Mouse (Mus musculus): Measurements from ENCODE around the gene Rps15a. TPM values are rescaled to one million over a fixed set of nuclear protein-coding genes. Genes with fewer than 3 reads are reported as not detected.

Gene Rps15a
- polyA plus RNA-seq, 1 experiment from 2014 or later = 372 TPM

GRCm38 (mm10) chr7:118125736-118126135 lies 9.7 kb upstream of the Rps15a start:
- Histone ChIP-seq H3K4me1 (replicated peaks) (peaks cover 28% of the 10 kb centered on the region), H3K27me3 (no peaks in the 10 kb centered on the region), H3K4me2 (no peak overlapping the region), H3K9ac (no peak overlapping the region), H3K4me3 (no peak overlapping the region), H3K27ac (replicated peaks) (no peak overlapping the region), H3K36me3 (peaks cover 29% of the 10 kb centered on the region), H3K9me3 (no peaks in the 10 kb centered on the region)
- ATAC-seq (ENCODE audit: low FRiP score, low read depth) = no peak

DNA sequence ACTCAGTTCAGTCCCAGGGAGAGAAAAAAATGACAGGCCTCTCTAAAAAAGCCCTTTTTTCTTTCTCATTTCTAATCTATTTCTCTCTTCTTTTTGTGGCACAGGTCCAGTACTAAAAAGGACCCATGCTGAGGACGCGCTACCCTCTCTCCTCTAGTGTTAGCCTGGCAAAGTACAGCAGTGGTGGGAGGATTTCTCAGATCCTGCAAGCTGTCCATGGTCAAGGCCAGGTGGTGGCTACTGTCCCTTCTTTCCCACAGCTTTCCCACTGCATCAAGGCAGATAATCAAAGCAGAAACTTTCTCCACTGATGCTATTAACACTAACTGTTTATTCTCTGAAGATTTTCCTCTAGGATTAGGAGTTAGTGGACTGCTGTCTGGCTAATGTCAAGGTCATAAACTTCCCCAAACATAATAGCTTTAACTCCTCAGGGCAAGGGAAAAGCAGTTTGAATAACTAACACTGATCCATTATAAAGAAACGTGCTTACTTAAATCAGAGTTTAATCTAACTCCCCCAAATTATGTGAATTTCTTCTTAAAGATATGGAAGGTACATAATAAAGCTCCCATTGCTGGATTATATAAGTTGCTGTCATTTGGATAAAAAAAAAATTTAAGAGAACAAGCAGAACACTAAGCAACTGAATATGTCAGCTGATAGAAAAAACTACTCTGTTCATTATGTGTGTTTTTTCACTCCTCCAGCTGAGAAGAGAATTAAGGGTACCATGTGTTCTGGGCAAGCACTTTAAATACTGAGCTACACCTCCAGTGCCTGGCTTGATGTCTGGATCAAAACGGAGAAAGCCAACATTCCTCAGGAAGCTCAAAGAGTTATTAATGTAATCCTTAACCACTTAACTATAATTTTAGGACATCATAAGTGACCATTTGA lies 7.8 kb upstream of the Rps15a start:
- H3K4me1 ChIP-seq (replicated peaks) = peaks cover 23% of the 10 kb centered on the region
- no peak for ATAC-seq (ENCODE audit: low FRiP score, low read depth)
- H3K9me3 ChIP-seq = no peaks in the 10 kb centered on the region
- H3K4me3 ChIP-seq = no peak overlapping the region
- no peaks in the 10 kb centered on the region for H3K27me3 ChIP-seq
- 93% methylated on average over 4 of the region's 4 CpGs for WGBS
- H3K36me3 ChIP-seq = peaks cover 47% of the 10 kb centered on the region
- H3K4me2 ChIP-seq = no peak overlapping the region
- no peak overlapping the region for H3K9ac ChIP-seq
- H3K27ac ChIP-seq (replicated peaks) = no peak overlapping the region

DNA sequence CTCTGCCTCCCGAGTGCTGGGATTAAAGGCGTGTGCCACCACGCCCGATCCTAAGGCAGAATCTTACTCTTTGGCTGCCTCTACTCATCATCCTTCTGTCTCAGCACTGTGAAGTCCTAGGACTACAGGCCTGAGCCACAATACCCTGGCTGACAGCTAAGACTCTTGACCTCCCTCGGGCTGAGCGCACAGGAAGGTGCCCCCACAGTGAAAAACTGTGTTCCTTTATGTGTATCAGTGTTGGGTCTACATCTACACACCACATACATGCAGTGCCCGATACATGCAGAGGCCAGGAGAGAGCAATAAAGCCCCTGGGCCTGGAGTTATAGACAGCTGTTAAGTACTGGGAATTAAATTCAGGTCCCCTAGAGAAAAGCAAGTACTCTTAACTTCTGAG lies 6.2 kb upstream of the Rps15a start:
- Histone ChIP-seq H3K4me3 (no peak overlapping the region), H3K9ac (no peak overlapping the region), H3K4me2 (no peak overlapping the region), H3K27me3 (no peaks in the 10 kb centered on the region), H3K36me3 (peaks cover 50% of the 10 kb centered on the region), H3K9me3 (no peaks in the 10 kb centered on the region), H3K4me1 (replicated peaks) (peaks cover 10% of the 10 kb centered on the region), H3K27ac (replicated peaks) (no peak overlapping the region)
- 96% methylated on average over 7 of the region's 7 CpGs for whole genome bisulfite sequencing
- ATAC-seq (ENCODE audit: low FRiP score, low read depth) = no peak

GRCm38 (mm10) chr7:118120654-118121053 lies 4.7 kb upstream of the Rps15a start:
- Histone ChIP-seq H3K4me2 (no peak overlapping the region), H3K4me1 (replicated peaks) (no peaks in the 10 kb centered on the region), H3K9ac (no peak overlapping the region), H3K9me3 (no peaks in the 10 kb centered on the region), H3K27me3 (no peaks in the 10 kb centered on the region), H3K36me3 (peaks cover 41% of the 10 kb centered on the region), H3K4me3 (no peak overlapping the region), H3K27ac (replicated peaks) (no peak overlapping the region)
- ATAC-seq (ENCODE audit: low FRiP score, low read depth) = no peak
- WGBS = 89% methylated on average over 1 of the region's 1 CpGs

GRCm38 (mm10) chr7:118119946-118120345 lies 4.0 kb upstream of the Rps15a start:
- H3K36me3 ChIP-seq = peaks cover 41% of the 10 kb centered on the region
- H3K9ac ChIP-seq = no peak overlapping the region
- H3K4me2 ChIP-seq = no peak overlapping the region

GRCm38 (mm10) chr7:118119142-118119541 lies 3.2 kb upstream of the Rps15a start:
- no peak overlapping the region for H3K27ac ChIP-seq (replicated peaks)
- H3K4me2 ChIP-seq = no peak overlapping the region
- H3K4me3 ChIP-seq = no peak overlapping the region
- WGBS = 55% methylated on average over 2 of the region's 2 CpGs
- peaks cover 12% of the 10 kb centered on the region for H3K4me1 ChIP-seq (replicated peaks)
- no peak for ATAC-seq (ENCODE audit: low FRiP score, low read depth)
- H3K27me3 ChIP-seq = no peaks in the 10 kb centered on the region
- no peaks in the 10 kb centered on the region for H3K9me3 ChIP-seq
- peaks cover 37% of the 10 kb centered on the region for H3K36me3 ChIP-seq
- H3K9ac ChIP-seq = no peak overlapping the region

More at GRCm38 (mm10) chr7:118119946-118120345, 4.0 kb upstream of the Rps15a start:
- H3K9me3 ChIP-seq = no peaks in the 10 kb centered on the region
- peaks cover 4% of the 10 kb centered on the region for H3K4me1 ChIP-seq (replicated peaks)
- no peak overlapping the region for H3K4me3 ChIP-seq
- no peak for ATAC-seq (ENCODE audit: low FRiP score, low read depth)
- H3K27me3 ChIP-seq = no peaks in the 10 kb centered on the region
- WGBS = 81% methylated on average over 5 of the region's 5 CpGs
- H3K27ac ChIP-seq (replicated peaks) = no peak overlapping the region

DNA sequence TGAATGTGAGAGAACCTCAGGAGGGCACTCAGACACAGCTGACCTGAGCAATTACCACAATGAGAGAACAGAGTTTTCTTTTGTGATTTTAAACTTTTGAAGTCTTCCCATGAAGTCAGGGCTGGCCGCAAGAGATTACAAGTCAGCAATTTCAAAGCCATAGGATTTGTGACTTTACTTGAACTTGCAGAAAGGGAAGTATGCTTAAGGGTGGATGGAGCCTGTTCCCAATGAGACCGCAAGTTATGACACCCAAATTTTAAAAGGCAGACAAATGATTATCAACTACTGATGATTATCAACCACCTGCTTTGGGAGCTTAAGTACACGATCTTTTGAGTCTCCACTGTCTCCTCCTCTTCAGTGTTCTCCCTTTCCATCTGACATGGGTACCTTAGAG lies 2.4 kb upstream of the Rps15a start:
- Histone ChIP-seq H3K4me1 (replicated peaks) (peaks cover 19% of the 10 kb centered on the region), H3K4me3 (no peak overlapping the region), H3K36me3 (peaks cover 39% of the 10 kb centered on the region), H3K9ac (no peak overlapping the region), H3K27ac (replicated peaks) (no peak overlapping the region), H3K9me3 (no peaks in the 10 kb centered on the region), H3K27me3 (no peaks in the 10 kb centered on the region), H3K4me2 (no peak overlapping the region)
- ATAC-seq (ENCODE audit: low FRiP score, low read depth) = no peak
- WGBS = 87% methylated on average over 3 of the region's 3 CpGs

DNA sequence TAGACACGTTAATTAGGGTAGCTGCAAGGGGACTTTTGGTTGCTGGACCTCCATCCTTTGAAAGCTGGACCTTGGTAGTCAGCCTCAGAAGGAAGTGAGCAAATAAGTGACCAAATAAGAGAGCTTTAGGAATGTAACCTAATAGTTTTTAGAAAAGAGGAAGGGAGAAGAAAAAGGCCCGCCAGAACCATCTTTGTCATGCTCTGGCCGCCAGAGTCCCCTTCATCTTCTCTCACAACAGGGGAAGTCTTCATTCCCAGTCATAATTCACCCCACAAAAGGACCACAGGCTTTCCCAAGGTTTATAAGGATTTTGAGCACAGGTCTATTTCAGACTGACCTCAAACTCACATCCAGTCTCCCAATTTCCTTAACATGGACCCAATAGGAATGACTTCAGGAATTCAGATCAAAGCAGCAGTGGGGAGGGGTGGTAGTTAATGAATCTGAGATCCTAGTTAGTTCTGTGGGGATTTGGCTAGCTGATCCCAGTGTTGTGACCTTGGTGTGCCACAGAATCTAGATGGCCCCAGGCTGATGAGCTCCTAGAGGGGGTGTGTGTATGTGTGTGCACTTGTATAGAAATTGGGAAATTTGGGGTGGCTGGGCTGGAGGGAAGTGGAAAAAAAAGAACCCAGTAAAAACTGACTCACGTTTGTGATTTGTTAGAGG lies 1.7 kb upstream of the Rps15a start:
- H3K9ac ChIP-seq = no peak overlapping the region
- H3K4me1 ChIP-seq (replicated peaks) = peaks cover 26% of the 10 kb centered on the region
- no peaks in the 10 kb centered on the region for H3K9me3 ChIP-seq
- no peak overlapping the region for H3K27ac ChIP-seq (replicated peaks)
- no peaks in the 10 kb centered on the region for H3K27me3 ChIP-seq
- no peak overlapping the region for H3K4me2 ChIP-seq
- WGBS = 54% methylated on average over 4 of the region's 4 CpGs
- peaks cover 39% of the 10 kb centered on the region for H3K36me3 ChIP-seq
- no peak for ATAC-seq (ENCODE audit: low FRiP score, low read depth)
- no peak overlapping the region for H3K4me3 ChIP-seq

GRCm38 (mm10) chr7:118116787-118117538 lies 975 bp upstream of the Rps15a start:
- H3K36me3 ChIP-seq = peaks cover 34% of the 10 kb centered on the region

GRCm38 (mm10) chr7:118115533-118115876 lies 483 bp downstream of the Rps15a start:
- H3K27me3 ChIP-seq = no peaks in the 10 kb centered on the region
- peak overlapping the region; percentile 78 for H3K4me3 ChIP-seq
- peaks cover 41% of the 10 kb centered on the region for H3K36me3 ChIP-seq
- peak overlapping the region; percentile 91 for H3K4me2 ChIP-seq
- H3K9ac ChIP-seq = peak overlapping the region; percentile 90
- WGBS = 1% methylated on average over 20 of the region's 20 CpGs
- peak; percentile 42; the same call in 1 of the 2 replicates for ATAC-seq (ENCODE audit: low FRiP score, low read depth)
- H3K9me3 ChIP-seq = no peaks in the 10 kb centered on the region
- peaks cover 48% of the 10 kb centered on the region for H3K4me1 ChIP-seq (replicated peaks)
- peak overlapping the region; percentile 81 for H3K27ac ChIP-seq (replicated peaks)

More at GRCm38 (mm10) chr7:118116787-118117538, 975 bp upstream of the Rps15a start:
- peaks cover 33% of the 10 kb centered on the region for H3K4me1 ChIP-seq (replicated peaks)
- no peaks in the 10 kb centered on the region for H3K9me3 ChIP-seq
- no peaks in the 10 kb centered on the region for H3K27me3 ChIP-seq
- H3K4me2 ChIP-seq = peak overlapping the region; percentile 78
- H3K27ac ChIP-seq (replicated peaks) = no peak overlapping the region
- ATAC-seq (ENCODE audit: low FRiP score, low read depth) = peak; percentile 9; the same call in 1 of the 2 replicates
- H3K4me3 ChIP-seq = peak overlapping the region; percentile 78
- 16% methylated on average over 8 of the region's 8 CpGs for WGBS
- H3K9ac ChIP-seq = no peak overlapping the region

DNA sequence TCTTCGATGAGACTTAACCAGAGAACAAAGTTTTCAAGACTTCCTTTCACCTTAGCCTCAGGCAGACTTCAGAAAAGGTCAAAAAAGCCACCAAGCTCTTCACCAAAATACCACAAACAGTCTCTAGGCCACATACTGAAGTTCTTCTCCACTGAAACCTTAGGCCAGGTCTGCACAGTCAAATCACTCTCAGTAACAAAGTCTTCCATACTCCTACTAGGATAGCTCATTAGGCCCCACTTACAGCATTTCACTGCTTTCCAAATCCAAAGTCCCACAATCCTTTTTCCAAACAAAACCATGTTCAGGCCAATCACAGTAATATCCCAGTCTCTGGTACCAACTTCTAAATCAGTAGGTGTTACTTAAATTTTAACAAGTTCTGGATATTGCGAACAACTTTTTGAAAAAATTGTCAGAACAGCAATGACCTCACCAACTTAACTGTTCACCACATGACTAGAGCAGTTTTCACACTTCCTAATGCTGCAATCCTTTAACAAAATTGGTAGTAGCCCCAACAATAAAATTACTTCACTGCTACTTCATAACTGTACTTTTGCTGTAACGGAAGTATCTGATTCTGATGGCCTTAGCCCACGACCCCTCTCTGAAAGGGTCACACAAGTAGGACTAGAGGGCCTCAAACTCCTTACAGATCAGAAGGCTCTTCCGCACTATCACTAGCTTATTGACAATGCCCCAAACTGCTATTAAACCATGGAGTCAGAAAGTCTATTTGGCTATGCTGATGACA lies 2.3 kb downstream of the Rps15a start:
- no peak overlapping the region for H3K27ac ChIP-seq (replicated peaks)
- peaks cover 38% of the 10 kb centered on the region for H3K36me3 ChIP-seq
- H3K4me3 ChIP-seq = peak overlapping the region; percentile 78
- H3K9me3 ChIP-seq = no peaks in the 10 kb centered on the region
- no peaks in the 10 kb centered on the region for H3K27me3 ChIP-seq
- WGBS = 76% methylated on average over 5 of the region's 5 CpGs
- peak overlapping the region; percentile 91 for H3K4me2 ChIP-seq
- ATAC-seq (ENCODE audit: low FRiP score, low read depth) = no peak
- peaks cover 53% of the 10 kb centered on the region for H3K4me1 ChIP-seq (replicated peaks)
- H3K9ac ChIP-seq = 0 out of 2 replicates have a peak overlapping the region, but pooled peaks have one; percentile 90
